Mouse (Mus musculus): ENCODE data around the gene Ski. TPM values are rescaled to one million over a fixed set of nuclear protein-coding genes. Genes with fewer than 3 reads are reported as not detected.

Ski gene
- polyA plus RNA-seq, 1 experiment from 2014 or later: 14.6 TPM

GRCm38 (mm10) chr4:155209494-155209893, 12.9 kb downstream of the Ski start:
- Histone ChIP-seq H3K27ac (ENCODE audit: low read depth, low read length) (no peak overlapping the region), H3K4me3 (ENCODE audit: low read depth, low read length) (no peak overlapping the region), H3K4me2 (no peak overlapping the region), H3K36me3 (ENCODE audit: control insufficient read depth, insufficient read depth, low read length) (no peaks in the 10 kb centered on the region; the same call in 1 of the 2 replicates), H3K27me3 (ENCODE audit: control insufficient read depth, insufficient read depth, low read length) (no peaks in the 10 kb centered on the region), H3K9ac (ENCODE audit: low read depth, low read length) (no peak overlapping the region), H3K4me1 (ENCODE audit: control insufficient read depth, insufficient read depth, low read length) (peaks cover 74% of the 10 kb centered on the region), H3K9me3 (replicated peaks; ENCODE audit: control insufficient read depth, low read length) (no peaks in the 10 kb centered on the region)
- no peak for ATAC-seq (replicated peaks; ENCODE audit: insufficient number of reproducible peaks, low FRiP score, low TSS enrichment)
- WGBS (ENCODE audit: insufficient replicate concordance): 94% methylated on average over 5 of the region's 5 CpGs

- H3K27ac ChIP-seq (ENCODE audit: low read depth, low read length): no peak overlapping the region
These were observed 13.3 kb downstream of the Ski start for GRCm38 (mm10) chr4:155209079-155209478.

GRCm38 (mm10) chr4:155208613-155209012, 13.8 kb downstream of the Ski start:
- no peak overlapping the region for H3K4me2 ChIP-seq
- 63% methylated on average over 7 of the region's 7 CpGs for WGBS (ENCODE audit: insufficient replicate concordance)
- H3K9ac ChIP-seq (ENCODE audit: low read depth, low read length): no peak overlapping the region
- ATAC-seq (replicated peaks; ENCODE audit: insufficient number of reproducible peaks, low FRiP score, low TSS enrichment): no peak
- peaks cover 66% of the 10 kb centered on the region for H3K4me1 ChIP-seq (ENCODE audit: control insufficient read depth, insufficient read depth, low read length)
- H3K27ac ChIP-seq (ENCODE audit: low read depth, low read length): 0 out of 2 replicates have a peak overlapping the region, but pooled peaks have one; percentile 11
- H3K4me3 ChIP-seq (ENCODE audit: low read depth, low read length): no peak overlapping the region
- H3K9me3 ChIP-seq (replicated peaks; ENCODE audit: control insufficient read depth, low read length): no peaks in the 10 kb centered on the region
- no peaks in the 10 kb centered on the region; the same call in 1 of the 2 replicates for H3K36me3 ChIP-seq (ENCODE audit: control insufficient read depth, insufficient read depth, low read length)
- H3K27me3 ChIP-seq (ENCODE audit: control insufficient read depth, insufficient read depth, low read length): no peaks in the 10 kb centered on the region

More at GRCm38 (mm10) chr4:155209079-155209478, 13.3 kb downstream of the Ski start:
- H3K4me1 ChIP-seq (ENCODE audit: control insufficient read depth, insufficient read depth, low read length): peaks cover 70% of the 10 kb centered on the region
- no peaks in the 10 kb centered on the region; the same call in 1 of the 2 replicates for H3K36me3 ChIP-seq (ENCODE audit: control insufficient read depth, insufficient read depth, low read length)
- no peak for ATAC-seq (replicated peaks; ENCODE audit: insufficient number of reproducible peaks, low FRiP score, low TSS enrichment)
- no peaks in the 10 kb centered on the region for H3K27me3 ChIP-seq (ENCODE audit: control insufficient read depth, insufficient read depth, low read length)
- no peak overlapping the region for H3K4me2 ChIP-seq
- H3K4me3 ChIP-seq (ENCODE audit: low read depth, low read length): no peak overlapping the region
- H3K9me3 ChIP-seq (replicated peaks; ENCODE audit: control insufficient read depth, low read length): no peaks in the 10 kb centered on the region
- H3K9ac ChIP-seq (ENCODE audit: low read depth, low read length): no peak overlapping the region

GRCm38 (mm10) chr4:155207841-155208240, 14.6 kb downstream of the Ski start:
- ATAC-seq (replicated peaks; ENCODE audit: insufficient number of reproducible peaks, low FRiP score, low TSS enrichment): no peak
- no peaks in the 10 kb centered on the region for H3K9me3 ChIP-seq (replicated peaks; ENCODE audit: control insufficient read depth, low read length)
- H3K4me1 ChIP-seq (ENCODE audit: control insufficient read depth, insufficient read depth, low read length): peaks cover 64% of the 10 kb centered on the region
- peak overlapping the region; percentile 29; the same call in 1 of the 2 replicates for H3K27ac ChIP-seq (ENCODE audit: low read depth, low read length)
- H3K9ac ChIP-seq (ENCODE audit: low read depth, low read length): no peak overlapping the region
- no peak overlapping the region for H3K4me2 ChIP-seq
- no peak overlapping the region for H3K4me3 ChIP-seq (ENCODE audit: low read depth, low read length)
- H3K27me3 ChIP-seq (ENCODE audit: control insufficient read depth, insufficient read depth, low read length): no peaks in the 10 kb centered on the region
- 69% methylated on average over 3 of the region's 3 CpGs for WGBS (ENCODE audit: insufficient replicate concordance)
- no peaks in the 10 kb centered on the region; the same call in none of the 2 replicates for H3K36me3 ChIP-seq (ENCODE audit: control insufficient read depth, insufficient read depth, low read length)

- Histone ChIP-seq H3K27ac (ENCODE audit: low read depth, low read length) (no peak overlapping the region), H3K27me3 (ENCODE audit: control insufficient read depth, insufficient read depth, low read length) (no peaks in the 10 kb centered on the region), H3K9me3 (replicated peaks; ENCODE audit: control insufficient read depth, low read length) (no peaks in the 10 kb centered on the region), H3K4me1 (ENCODE audit: control insufficient read depth, insufficient read depth, low read length) (peaks cover 69% of the 10 kb centered on the region), H3K9ac (ENCODE audit: low read depth, low read length) (no peak overlapping the region; the same call in 1 of the 2 replicates), H3K36me3 (ENCODE audit: control insufficient read depth, insufficient read depth, low read length) (no peaks in the 10 kb centered on the region; the same call in none of the 2 replicates), H3K4me3 (ENCODE audit: low read depth, low read length) (no peak overlapping the region), H3K4me2 (no peak overlapping the region)
- ATAC-seq (replicated peaks; ENCODE audit: insufficient number of reproducible peaks, low FRiP score, low TSS enrichment): no peak
- WGBS (ENCODE audit: insufficient replicate concordance): 70% methylated on average over 6 of the region's 8 CpGs
These were observed 15.9 kb downstream of the Ski start for GRCm38 (mm10) chr4:155206498-155206897.

GRCm38 (mm10) chr4:155205919-155206318, 16.5 kb downstream of the Ski start:
- no peaks in the 10 kb centered on the region; the same call in 1 of the 2 replicates for H3K36me3 ChIP-seq (ENCODE audit: control insufficient read depth, insufficient read depth, low read length)

GRCm38 (mm10) chr4:155201764-155202163, 20.6 kb downstream of the Ski start:
- 84% methylated on average over 7 of the region's 7 CpGs for WGBS (ENCODE audit: insufficient replicate concordance)
- no peaks in the 10 kb centered on the region for H3K27me3 ChIP-seq (ENCODE audit: control insufficient read depth, insufficient read depth, low read length)
- peaks cover 72% of the 10 kb centered on the region for H3K4me1 ChIP-seq (ENCODE audit: control insufficient read depth, insufficient read depth, low read length)
- H3K27ac ChIP-seq (ENCODE audit: low read depth, low read length): peak overlapping the region; percentile 54
- no peak overlapping the region for H3K9ac ChIP-seq (ENCODE audit: low read depth, low read length)
- no peaks in the 10 kb centered on the region; the same call in 1 of the 2 replicates for H3K36me3 ChIP-seq (ENCODE audit: control insufficient read depth, insufficient read depth, low read length)
- no peak for ATAC-seq (replicated peaks; ENCODE audit: insufficient number of reproducible peaks, low FRiP score, low TSS enrichment)
- H3K9me3 ChIP-seq (replicated peaks; ENCODE audit: control insufficient read depth, low read length): no peaks in the 10 kb centered on the region
- no peak overlapping the region for H3K4me3 ChIP-seq (ENCODE audit: low read depth, low read length)
- no peak overlapping the region for H3K4me2 ChIP-seq

More at GRCm38 (mm10) chr4:155205919-155206318, 16.5 kb downstream of the Ski start:
- no peak overlapping the region for H3K4me2 ChIP-seq
- no peak for ATAC-seq (replicated peaks; ENCODE audit: insufficient number of reproducible peaks, low FRiP score, low TSS enrichment)
- peaks cover 71% of the 10 kb centered on the region for H3K4me1 ChIP-seq (ENCODE audit: control insufficient read depth, insufficient read depth, low read length)
- H3K27ac ChIP-seq (ENCODE audit: low read depth, low read length): no peak overlapping the region
- H3K27me3 ChIP-seq (ENCODE audit: control insufficient read depth, insufficient read depth, low read length): no peaks in the 10 kb centered on the region
- no peak overlapping the region for H3K4me3 ChIP-seq (ENCODE audit: low read depth, low read length)
- no peaks in the 10 kb centered on the region for H3K9me3 ChIP-seq (replicated peaks; ENCODE audit: control insufficient read depth, low read length)
- 72% methylated on average over 6 of the region's 6 CpGs for WGBS (ENCODE audit: insufficient replicate concordance)
- H3K9ac ChIP-seq (ENCODE audit: low read depth, low read length): no peak overlapping the region

GRCm38 (mm10) chr4:155200861-155201390, 21.5 kb downstream of the Ski start:
- H3K27ac ChIP-seq (ENCODE audit: low read depth, low read length): peak overlapping the region; percentile 54

GRCm38 (mm10) chr4:155197726-155198125, 24.7 kb downstream of the Ski start:
- no peaks in the 10 kb centered on the region for H3K9me3 ChIP-seq (replicated peaks; ENCODE audit: control insufficient read depth, low read length)
- H3K9ac ChIP-seq (ENCODE audit: low read depth, low read length): 0 out of 2 replicates have a peak overlapping the region, but pooled peaks have one; percentile 40
- no peaks in the 10 kb centered on the region; the same call in 1 of the 2 replicates for H3K36me3 ChIP-seq (ENCODE audit: control insufficient read depth, insufficient read depth, low read length)
- no peak for ATAC-seq (replicated peaks; ENCODE audit: insufficient number of reproducible peaks, low FRiP score, low TSS enrichment)
- no peak overlapping the region for H3K4me2 ChIP-seq
- 22% methylated on average over 6 of the region's 6 CpGs for WGBS (ENCODE audit: insufficient replicate concordance)
- H3K4me3 ChIP-seq (ENCODE audit: low read depth, low read length): no peak overlapping the region
- H3K27me3 ChIP-seq (ENCODE audit: control insufficient read depth, insufficient read depth, low read length): no peaks in the 10 kb centered on the region
- peak overlapping the region; percentile 35; the same call in 1 of the 2 replicates for H3K27ac ChIP-seq (ENCODE audit: low read depth, low read length)
- peaks cover 77% of the 10 kb centered on the region for H3K4me1 ChIP-seq (ENCODE audit: control insufficient read depth, insufficient read depth, low read length)

More at GRCm38 (mm10) chr4:155200861-155201390, 21.5 kb downstream of the Ski start:
- no peaks in the 10 kb centered on the region for H3K9me3 ChIP-seq (replicated peaks; ENCODE audit: control insufficient read depth, low read length)
- H3K27me3 ChIP-seq (ENCODE audit: control insufficient read depth, insufficient read depth, low read length): no peaks in the 10 kb centered on the region
- no peak for ATAC-seq (replicated peaks; ENCODE audit: insufficient number of reproducible peaks, low FRiP score, low TSS enrichment)
- no peaks in the 10 kb centered on the region; the same call in 1 of the 2 replicates for H3K36me3 ChIP-seq (ENCODE audit: control insufficient read depth, insufficient read depth, low read length)
- H3K4me1 ChIP-seq (ENCODE audit: control insufficient read depth, insufficient read depth, low read length): peaks cover 72% of the 10 kb centered on the region
- H3K4me3 ChIP-seq (ENCODE audit: low read depth, low read length): no peak overlapping the region
- no peak overlapping the region for H3K4me2 ChIP-seq
- no peak overlapping the region for H3K9ac ChIP-seq (ENCODE audit: low read depth, low read length)
- WGBS (ENCODE audit: insufficient replicate concordance): 75% methylated on average over 3 of the region's 3 CpGs
